Mouse (Mus musculus): ENCODE results near the gene Exoc3. TPM values are rescaled to one million over a fixed set of nuclear protein-coding genes. Genes with fewer than 3 reads are reported as not detected.

Gene Exoc3
- total RNA-seq, 1 experiment: 28.8 TPM

GRCm38 (mm10) chr13:74237574-74237973 is 29.0 kb upstream of the Exoc3 start:
- Histone ChIP-seq H3K9me3 (ENCODE audit: control insufficient read depth, insufficient read depth, low read depth, low read length) (no peaks in the 10 kb centered on the region), H3K9ac (ENCODE audit: insufficient read depth, low read depth, low read length, poor library complexity, severe bottlenecking) (no peak overlapping the region), H3K4me1 (ENCODE audit: control insufficient read depth in 2 of 2, insufficient read depth in 2 of 2, low read length in 2 of 2, poor library complexity in 1 of 2) (no peaks in the 10 kb centered on the region), H3K27ac (ENCODE audit: insufficient read depth, low read depth, low read length, poor library complexity, severe bottlenecking) (no peak overlapping the region), H3K36me3 (ENCODE audit: control insufficient read depth, insufficient read depth, low read length, poor library complexity, severe bottlenecking) (no peaks in the 10 kb centered on the region), H3K4me3 (ENCODE audit: insufficient read depth in 1 of 2, low read depth in 1 of 2, low read length in 2 of 2, poor library complexity in 1 of 2, severe bottlenecking in 1 of 2) (no peak overlapping the region)
- in situ Hi-C loops (cut with MboI; ENCODE audit: low sequenced_read_pairs in 2 of 2, unreplicated experiment in 2 of 2): no loop called here
- DNase-seq (ENCODE audit: low read depth, low spot score): no peak
- TF ChIP-seq HCFC1 (IDR thresholded peaks at IDR 0.05; ENCODE audit: borderline replicate concordance, insufficient read depth, low read length) (no peak), CHD2 (IDR thresholded peaks at IDR 0.05; ENCODE audit: low read depth, low read length) (no peak), ZNF384 (IDR thresholded peaks at IDR 0.05; ENCODE audit: low read depth, low read length) (no peak), MAFK (IDR thresholded peaks at IDR 0.05; ENCODE audit: insufficient read depth, low read depth, low read length) (no peak), ZC3H11A (IDR thresholded peaks at IDR 0.05; ENCODE audit: borderline replicate concordance, low read depth, low read length) (no peak)

DNA sequence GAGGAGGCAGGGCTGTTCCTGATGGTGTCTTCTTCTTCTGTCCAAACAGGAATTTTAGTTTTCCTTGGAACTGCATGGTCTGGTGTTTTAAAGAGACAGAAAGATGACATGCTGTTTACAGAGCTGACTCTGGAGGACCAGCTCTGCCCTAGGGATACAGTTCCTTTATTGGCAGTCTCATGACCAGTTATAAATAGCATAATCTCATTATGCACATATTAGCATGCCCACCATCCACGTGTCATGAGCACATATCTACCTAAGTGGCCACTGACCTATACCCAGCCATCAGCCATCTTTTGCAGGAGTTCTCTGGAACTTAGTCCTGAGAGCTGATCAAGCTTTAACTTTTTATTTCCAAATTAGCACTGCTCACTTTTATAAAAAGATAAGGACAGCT is 12.1 kb upstream of the Exoc3 start:
- no peaks in the 10 kb centered on the region for H3K36me3 ChIP-seq (ENCODE audit: control insufficient read depth, insufficient read depth, low read length, poor library complexity, severe bottlenecking)
- no peaks in the 10 kb centered on the region for H3K4me1 ChIP-seq (ENCODE audit: control insufficient read depth in 2 of 2, insufficient read depth in 2 of 2, low read length in 2 of 2, poor library complexity in 1 of 2)
- in situ Hi-C loops (cut with MboI; ENCODE audit: low sequenced_read_pairs in 2 of 2, unreplicated experiment in 2 of 2): no loop called here
- no peak overlapping the region for H3K27ac ChIP-seq (ENCODE audit: insufficient read depth, low read depth, low read length, poor library complexity, severe bottlenecking)
- no peak overlapping the region for H3K4me3 ChIP-seq (ENCODE audit: insufficient read depth in 1 of 2, low read depth in 1 of 2, low read length in 2 of 2, poor library complexity in 1 of 2, severe bottlenecking in 1 of 2)
- no peak for DNase-seq (ENCODE audit: low read depth, low spot score)
- TF ChIP-seq CHD2 (IDR thresholded peaks at IDR 0.05; ENCODE audit: low read depth, low read length) (no peak), ZC3H11A (IDR thresholded peaks at IDR 0.05; ENCODE audit: borderline replicate concordance, low read depth, low read length) (no peak), MAFK (IDR thresholded peaks at IDR 0.05; ENCODE audit: insufficient read depth, low read depth, low read length) (no peak), ZNF384 (IDR thresholded peaks at IDR 0.05; ENCODE audit: low read depth, low read length) (no peak), HCFC1 (IDR thresholded peaks at IDR 0.05; ENCODE audit: borderline replicate concordance, insufficient read depth, low read length) (no peak)
- no peaks in the 10 kb centered on the region for H3K9me3 ChIP-seq (ENCODE audit: control insufficient read depth, insufficient read depth, low read depth, low read length)
- no peak overlapping the region for H3K9ac ChIP-seq (ENCODE audit: insufficient read depth, low read depth, low read length, poor library complexity, severe bottlenecking)

- Histone ChIP-seq H3K27ac (ENCODE audit: insufficient read depth, low read depth, low read length, poor library complexity, severe bottlenecking) (no peak overlapping the region), H3K9ac (ENCODE audit: insufficient read depth, low read depth, low read length, poor library complexity, severe bottlenecking) (no peak overlapping the region), H3K4me1 (ENCODE audit: control insufficient read depth in 2 of 2, insufficient read depth in 2 of 2, low read length in 2 of 2, poor library complexity in 1 of 2) (no peaks in the 10 kb centered on the region), H3K4me3 (ENCODE audit: insufficient read depth in 1 of 2, low read depth in 1 of 2, low read length in 2 of 2, poor library complexity in 1 of 2, severe bottlenecking in 1 of 2) (no peak overlapping the region), H3K36me3 (ENCODE audit: control insufficient read depth, insufficient read depth, low read length, poor library complexity, severe bottlenecking) (no peaks in the 10 kb centered on the region), H3K9me3 (ENCODE audit: control insufficient read depth, insufficient read depth, low read depth, low read length) (no peaks in the 10 kb centered on the region)
- no peak for DNase-seq (ENCODE audit: low read depth, low spot score)
- in situ Hi-C loops (cut with MboI; ENCODE audit: low sequenced_read_pairs in 2 of 2, unreplicated experiment in 2 of 2): no loop called here
- TF ChIP-seq ZNF384 (IDR thresholded peaks at IDR 0.05; ENCODE audit: low read depth, low read length) (no peak), MAFK (IDR thresholded peaks at IDR 0.05; ENCODE audit: insufficient read depth, low read depth, low read length) (no peak), CHD2 (IDR thresholded peaks at IDR 0.05; ENCODE audit: low read depth, low read length) (no peak), HCFC1 (IDR thresholded peaks at IDR 0.05; ENCODE audit: borderline replicate concordance, insufficient read depth, low read length) (no peak), ZC3H11A (IDR thresholded peaks at IDR 0.05; ENCODE audit: borderline replicate concordance, low read depth, low read length) (no peak)
These were observed 9.9 kb upstream of the Exoc3 start for GRCm38 (mm10) chr13:74218441-74218840.

GRCm38 (mm10) chr13:74208986-74209345 is 434 bp upstream of the Exoc3 start:
- in situ Hi-C loops (cut with MboI; ENCODE audit: low sequenced_read_pairs in 2 of 2, unreplicated experiment in 2 of 2): no loop called here
- DNase-seq (ENCODE audit: low read depth, low spot score): no peak

DNA sequence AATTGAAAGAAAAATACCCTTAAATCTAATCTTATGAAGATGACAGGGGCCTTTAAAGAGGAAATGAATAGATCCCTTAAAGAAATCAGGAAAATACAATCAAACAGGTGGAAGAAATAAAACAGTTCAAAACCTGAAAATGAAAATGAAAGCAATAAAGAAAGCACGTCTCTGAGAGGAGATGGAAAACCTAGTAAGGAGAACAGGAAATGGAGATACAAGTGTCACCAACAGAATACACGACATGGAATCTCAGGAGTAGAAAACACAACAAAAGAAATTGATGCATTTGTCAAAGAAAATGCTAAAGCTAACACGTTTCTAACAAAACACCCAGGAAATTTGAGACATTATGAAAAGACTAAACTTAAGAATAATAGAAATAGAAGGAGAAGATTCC is 12.1 kb downstream of the Exoc3 start:
- TF ChIP-seq HCFC1 (IDR thresholded peaks at IDR 0.05; ENCODE audit: borderline replicate concordance, insufficient read depth, low read length) (no peak), ZC3H11A (IDR thresholded peaks at IDR 0.05; ENCODE audit: borderline replicate concordance, low read depth, low read length) (no peak), MAFK (IDR thresholded peaks at IDR 0.05; ENCODE audit: insufficient read depth, low read depth, low read length) (no peak), ZNF384 (IDR thresholded peaks at IDR 0.05; ENCODE audit: low read depth, low read length) (no peak), CHD2 (IDR thresholded peaks at IDR 0.05; ENCODE audit: low read depth, low read length) (no peak)
- in situ Hi-C loops (cut with MboI; ENCODE audit: low sequenced_read_pairs in 2 of 2, unreplicated experiment in 2 of 2): no loop called here
- Histone ChIP-seq H3K27ac (ENCODE audit: insufficient read depth, low read depth, low read length, poor library complexity, severe bottlenecking) (no peak overlapping the region), H3K4me3 (ENCODE audit: insufficient read depth in 1 of 2, low read depth in 1 of 2, low read length in 2 of 2, poor library complexity in 1 of 2, severe bottlenecking in 1 of 2) (no peak overlapping the region), H3K9me3 (ENCODE audit: control insufficient read depth, insufficient read depth, low read depth, low read length) (no peaks in the 10 kb centered on the region), H3K9ac (ENCODE audit: insufficient read depth, low read depth, low read length, poor library complexity, severe bottlenecking) (no peak overlapping the region), H3K4me1 (ENCODE audit: control insufficient read depth in 2 of 2, insufficient read depth in 2 of 2, low read length in 2 of 2, poor library complexity in 1 of 2) (no peaks in the 10 kb centered on the region; a peak in 1 of 4 replicates), H3K36me3 (ENCODE audit: control insufficient read depth, insufficient read depth, low read length, poor library complexity, severe bottlenecking) (peaks cover 12% of the 10 kb centered on the region)
- no peak for DNase-seq (ENCODE audit: low read depth, low spot score)

More at GRCm38 (mm10) chr13:74208986-74209345, 434 bp upstream of the Exoc3 start:
- TF ChIP-seq MAFK (IDR thresholded peaks at IDR 0.05; ENCODE audit: insufficient read depth, low read depth, low read length) (no peak), ZNF384 (IDR thresholded peaks at IDR 0.05; ENCODE audit: low read depth, low read length) (no peak), CHD2 (IDR thresholded peaks at IDR 0.05; ENCODE audit: low read depth, low read length) (no peak), ZC3H11A (IDR thresholded peaks at IDR 0.05; ENCODE audit: borderline replicate concordance, low read depth, low read length) (no peak), HCFC1 (IDR thresholded peaks at IDR 0.05; ENCODE audit: borderline replicate concordance, insufficient read depth, low read length) (no peak)
- Histone ChIP-seq H3K27ac (ENCODE audit: insufficient read depth, low read depth, low read length, poor library complexity, severe bottlenecking) (no peak overlapping the region), H3K4me3 (ENCODE audit: insufficient read depth in 1 of 2, low read depth in 1 of 2, low read length in 2 of 2, poor library complexity in 1 of 2, severe bottlenecking in 1 of 2) (peak overlapping the region; percentile 88 to 90), H3K4me1 (ENCODE audit: control insufficient read depth in 2 of 2, insufficient read depth in 2 of 2, low read length in 2 of 2, poor library complexity in 1 of 2) (no peaks in the 10 kb centered on the region; a peak in 1 of 4 replicates), H3K9ac (ENCODE audit: insufficient read depth, low read depth, low read length, poor library complexity, severe bottlenecking) (peak overlapping the region; percentile 85), H3K9me3 (ENCODE audit: control insufficient read depth, insufficient read depth, low read depth, low read length) (no peaks in the 10 kb centered on the region), H3K36me3 (ENCODE audit: control insufficient read depth, insufficient read depth, low read length, poor library complexity, severe bottlenecking) (0 out of 2 replicates have a peak, but pooled peaks cover 2% of the 10 kb centered on the region)

Data from ES-E14 (cell line).